Mouse (Mus musculus): ENCODE measurements around the gene Maats1. TPM values are rescaled to one million over a fixed set of nuclear protein-coding genes. Genes with fewer than 3 reads are reported as not detected.

Gene Maats1
- polyA plus RNA-seq, 1 experiment from 2014 or later: 0.06 TPM

- H3K4me1 ChIP-seq: peaks cover 6% of the 10 kb centered on the region
- H3K4me3 ChIP-seq: no peak overlapping the region
Observed at GRCm38 (mm10) chr16:38272483-38272882, 69.5 kb downstream of the Maats1 start.

GRCm38 (mm10) chr16:38271601-38272000 is 70.3 kb downstream of the Maats1 start:
- H3K27ac ChIP-seq: no peak overlapping the region
- WGBS: 48% methylated on average over 3 of the region's 3 CpGs
- no peak overlapping the region for H3K4me3 ChIP-seq
- no peaks in the 10 kb centered on the region for H3K27me3 ChIP-seq (ENCODE audit: insufficient read depth, poor library complexity, severe bottlenecking)
- H3K36me3 ChIP-seq: no peaks in the 10 kb centered on the region
- H3K4me1 ChIP-seq: peaks cover 6% of the 10 kb centered on the region
- peak; percentile 58 for DNase-seq (ENCODE audit: low spot score)
- no peaks in the 10 kb centered on the region for H3K9me3 ChIP-seq

More at GRCm38 (mm10) chr16:38272483-38272882, 69.5 kb downstream of the Maats1 start:
- Histone ChIP-seq H3K36me3 (no peaks in the 10 kb centered on the region), H3K27ac (no peak overlapping the region), H3K9me3 (no peaks in the 10 kb centered on the region), H3K27me3 (ENCODE audit: insufficient read depth, poor library complexity, severe bottlenecking) (no peaks in the 10 kb centered on the region)
- WGBS: 78% methylated on average over 5 of the region's 5 CpGs
- DNase-seq (ENCODE audit: low spot score): peak; percentile 64

GRCm38 (mm10) chr16:38255927-38256326 is 86.0 kb downstream of the Maats1 start:
- Histone ChIP-seq H3K9me3 (no peaks in the 10 kb centered on the region), H3K4me3 (no peak overlapping the region), H3K36me3 (no peaks in the 10 kb centered on the region), H3K4me1 (no peaks in the 10 kb centered on the region), H3K27me3 (ENCODE audit: insufficient read depth, poor library complexity, severe bottlenecking) (no peaks in the 10 kb centered on the region), H3K27ac (no peak overlapping the region)
- no peak for DNase-seq (ENCODE audit: low spot score)
- WGBS: 82% methylated on average over 9 of the region's 9 CpGs

GRCm38 (mm10) chr16:38255107-38255506 is 86.8 kb downstream of the Maats1 start:
- H3K9me3 ChIP-seq: no peaks in the 10 kb centered on the region
- no peak overlapping the region for H3K27ac ChIP-seq
- no peaks in the 10 kb centered on the region for H3K4me1 ChIP-seq
- 52% methylated on average over 4 of the region's 4 CpGs for WGBS
- no peaks in the 10 kb centered on the region for H3K36me3 ChIP-seq
- DNase-seq (ENCODE audit: low spot score): no peak
- H3K27me3 ChIP-seq (ENCODE audit: insufficient read depth, poor library complexity, severe bottlenecking): no peaks in the 10 kb centered on the region
- no peak overlapping the region for H3K4me3 ChIP-seq

- H3K4me3 ChIP-seq: 0 out of 2 replicates have a peak overlapping the region, but pooled peaks have one; percentile 8
- no peak overlapping the region for H3K27ac ChIP-seq
- WGBS: 75% methylated on average over 14 of the region's 14 CpGs
- no peak for DNase-seq (ENCODE audit: low spot score)
- H3K27me3 ChIP-seq (ENCODE audit: insufficient read depth, poor library complexity, severe bottlenecking): no peaks in the 10 kb centered on the region
- H3K4me1 ChIP-seq: no peaks in the 10 kb centered on the region
- H3K36me3 ChIP-seq: no peaks in the 10 kb centered on the region
- H3K9me3 ChIP-seq: no peaks in the 10 kb centered on the region
Observed at GRCm38 (mm10) chr16:38254001-38254400, 87.9 kb downstream of the Maats1 start.

- Histone ChIP-seq H3K27ac (no peak overlapping the region), H3K9me3 (no peaks in the 10 kb centered on the region), H3K36me3 (no peaks in the 10 kb centered on the region), H3K4me1 (no peaks in the 10 kb centered on the region), H3K4me3 (no peak overlapping the region), H3K27me3 (ENCODE audit: insufficient read depth, poor library complexity, severe bottlenecking) (no peaks in the 10 kb centered on the region)
- DNase-seq (ENCODE audit: low spot score): no peak
- 90% methylated on average over 6 of the region's 6 CpGs for WGBS
Observed at GRCm38 (mm10) chr16:38250467-38250866, 91.5 kb downstream of the Maats1 start.

GRCm38 (mm10) chr16:38248331-38248961 is 93.5 kb downstream of the Maats1 start:
- Histone ChIP-seq H3K9me3 (no peaks in the 10 kb centered on the region), H3K4me3 (no peak overlapping the region), H3K36me3 (no peaks in the 10 kb centered on the region), H3K27me3 (ENCODE audit: insufficient read depth, poor library complexity, severe bottlenecking) (no peaks in the 10 kb centered on the region), H3K4me1 (no peaks in the 10 kb centered on the region), H3K27ac (no peak overlapping the region)
- no peak for DNase-seq (ENCODE audit: low spot score)
- 53% methylated on average over 13 of the region's 13 CpGs for WGBS

Other genes with a start within 250 kb of the Maats1 start
- 0.08 TPM in 1 of 2 replicates, not detected in the other for gene Nr1i2, start 47.3 kb downstream of the Maats1 start, polyA plus RNA-seq (2016; fragmentation: Nextera tagmentation; extraction: Ambion mirVana)
- 287 and 339 TPM in 2 replicates for gene Cox17, start 4.8 kb upstream of the Maats1 start, polyA plus RNA-seq (2016; fragmentation: Nextera tagmentation; extraction: Ambion mirVana)
- 1.3 and 4.6 TPM in 2 replicates for gene Gm21987, start 4.9 kb upstream of the Maats1 start, polyA plus RNA-seq (2016; fragmentation: Nextera tagmentation; extraction: Ambion mirVana)
- 230 and 378 TPM in 2 replicates for gene Popdc2, start 20.1 kb upstream of the Maats1 start, polyA plus RNA-seq (2016; fragmentation: Nextera tagmentation; extraction: Ambion mirVana)
- 0.19 and 0.37 TPM in 2 replicates for gene Pla1a, start 91.0 kb upstream of the Maats1 start, polyA plus RNA-seq (2016; fragmentation: Nextera tagmentation; extraction: Ambion mirVana)
- 127 TPM in 2 replicates for gene Adprh, start 110.6 kb upstream of the Maats1 start, polyA plus RNA-seq (2016; fragmentation: Nextera tagmentation; extraction: Ambion mirVana)
- gene Cd80, start 113.4 kb upstream of the Maats1 start, polyA plus RNA-seq (2016; fragmentation: Nextera tagmentation; extraction: Ambion mirVana): 0.41 and 0.45 TPM in 2 replicates
- 25.1 and 39.3 TPM in 2 replicates for gene Timmdc1, start 180.5 kb upstream of the Maats1 start, polyA plus RNA-seq (2016; fragmentation: Nextera tagmentation; extraction: Ambion mirVana)
- 40.2 and 50.6 TPM in 2 replicates for gene Poglut1, start 208.1 kb upstream of the Maats1 start, polyA plus RNA-seq (2016; fragmentation: Nextera tagmentation; extraction: Ambion mirVana)
- gene Tmem39a, start 216.6 kb upstream of the Maats1 start, polyA plus RNA-seq (2016; fragmentation: Nextera tagmentation; extraction: Ambion mirVana): 76.1 and 105 TPM in 2 replicates

Measured in heart, embryonic 10.5 days (tissue).